Mouse (Mus musculus): ENCODE data around the gene Prdx6b.

Gene Prdx6b

DNA sequence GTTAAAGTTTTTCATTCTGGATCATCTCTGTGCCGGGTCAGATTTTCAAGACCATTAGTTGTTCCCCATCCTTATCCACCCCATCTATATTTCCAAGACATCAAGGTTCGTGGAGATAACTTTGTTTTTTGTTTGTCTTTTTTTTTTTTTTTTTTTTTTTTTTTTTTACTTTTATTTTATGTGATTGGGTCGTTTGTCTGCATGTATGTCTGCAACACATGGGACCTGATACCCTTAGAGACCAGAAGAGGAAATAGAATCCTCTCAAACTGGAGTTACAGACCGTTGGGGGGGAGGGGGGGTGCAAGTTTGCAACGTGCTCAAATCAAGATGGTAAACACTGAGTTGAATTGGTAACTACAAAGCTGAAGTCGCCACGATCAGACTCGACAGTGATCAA lies at the start of gene Prdx6b:
Gene Prdx6b (plus strand): TSS at position 301 of the 400 bp plus-strand sequence.
- no peak for DNase-seq

DNA sequence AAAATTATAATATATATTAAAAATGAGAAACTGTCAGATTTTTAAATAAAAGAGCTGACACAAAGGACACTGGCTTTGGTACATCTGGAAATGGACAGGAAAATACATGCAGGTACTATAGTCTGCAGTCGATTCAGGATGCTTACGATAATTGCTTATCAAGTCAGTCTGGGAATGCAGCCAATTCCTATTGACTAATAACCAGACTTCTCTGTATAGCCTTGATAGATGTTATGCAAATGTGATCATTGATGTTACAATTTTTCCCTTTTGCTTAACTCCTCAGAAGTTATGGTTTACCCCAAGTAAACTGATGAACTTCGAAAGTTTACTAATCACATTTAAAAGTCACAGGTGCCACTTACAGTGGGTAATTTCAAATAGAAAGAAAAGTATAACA lies 44.8 kb upstream of the Prdx6b start:
- no peak for DNase-seq

DNA sequence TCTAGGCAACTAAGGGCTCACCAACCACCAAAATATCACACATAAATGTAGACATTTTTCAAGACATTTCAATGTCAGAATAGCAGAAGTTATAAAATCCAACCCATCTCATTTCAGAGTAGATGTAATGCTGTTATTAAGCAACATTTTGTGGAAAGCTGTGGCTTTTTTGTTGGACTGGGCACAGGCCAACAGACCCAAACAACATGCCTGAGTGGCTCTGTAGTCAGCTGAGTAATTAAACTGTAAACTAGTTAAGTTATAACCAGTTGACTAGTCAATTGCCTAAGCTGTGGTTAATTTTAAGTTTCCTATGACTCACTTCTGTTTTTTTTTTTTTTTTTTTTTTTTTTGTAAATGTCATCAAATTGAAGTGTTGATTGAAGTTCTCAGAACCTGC lies 44.4 kb upstream of the Prdx6b start:
- DNase-seq, result no peak

DNA sequence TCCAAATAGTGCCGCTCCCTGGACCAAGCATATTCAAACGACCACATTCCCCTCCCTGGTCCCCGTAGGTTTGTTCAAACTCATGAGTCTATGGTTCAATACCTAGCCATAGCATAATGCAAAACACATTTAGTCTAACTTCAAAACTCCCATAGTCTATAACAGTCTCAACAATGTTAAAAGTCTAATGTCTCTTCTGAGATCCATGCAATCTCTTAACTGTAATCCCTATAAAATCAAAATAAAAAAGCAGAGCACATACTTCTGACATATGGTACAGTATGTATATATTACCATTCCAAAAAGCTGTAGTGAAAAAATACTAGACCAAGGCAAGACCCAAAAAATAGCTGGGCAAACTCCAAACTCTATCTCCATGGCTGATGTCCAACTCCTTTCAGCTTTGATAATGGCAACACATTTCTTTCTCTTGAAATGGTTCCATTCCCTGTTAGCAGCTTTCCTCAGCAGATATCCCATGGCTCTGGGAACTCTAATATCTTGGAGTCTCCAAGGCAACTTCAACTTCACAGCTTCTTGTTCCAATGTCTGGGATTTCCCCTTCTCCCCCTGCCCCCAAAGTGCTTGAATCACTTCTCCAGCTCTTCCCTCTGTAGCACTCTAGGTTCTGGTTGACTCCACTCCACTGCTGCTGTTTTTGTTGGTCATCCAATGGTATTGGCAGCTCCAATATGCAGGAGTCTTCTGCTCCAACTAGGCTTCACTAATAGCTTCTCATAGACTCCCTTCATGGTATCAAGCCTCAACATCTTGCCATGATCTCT lies 32.2 kb upstream of the Prdx6b start:
- DNase-seq, result no peak

DNA sequence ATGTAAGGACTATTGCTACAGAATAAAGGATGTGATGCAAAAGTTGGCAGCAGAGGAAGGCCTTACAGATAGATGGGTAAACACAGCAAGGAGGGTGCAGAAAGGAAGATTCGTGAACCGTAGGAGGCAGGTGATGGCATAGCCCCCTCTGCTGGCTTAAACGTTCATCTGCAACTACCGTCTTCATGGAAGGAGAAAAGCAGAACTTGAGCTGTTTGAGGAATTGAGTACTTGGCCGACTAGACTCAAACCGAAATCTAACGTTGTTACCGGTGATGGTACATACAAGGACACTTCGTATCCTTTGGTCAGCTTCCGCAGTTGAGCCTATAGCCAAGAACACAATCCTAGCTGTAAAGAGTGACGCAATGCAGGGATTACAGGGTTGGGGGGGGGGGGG lies 25.4 kb upstream of the Prdx6b start:
- peak; percentile 63 for DNase-seq

DNA sequence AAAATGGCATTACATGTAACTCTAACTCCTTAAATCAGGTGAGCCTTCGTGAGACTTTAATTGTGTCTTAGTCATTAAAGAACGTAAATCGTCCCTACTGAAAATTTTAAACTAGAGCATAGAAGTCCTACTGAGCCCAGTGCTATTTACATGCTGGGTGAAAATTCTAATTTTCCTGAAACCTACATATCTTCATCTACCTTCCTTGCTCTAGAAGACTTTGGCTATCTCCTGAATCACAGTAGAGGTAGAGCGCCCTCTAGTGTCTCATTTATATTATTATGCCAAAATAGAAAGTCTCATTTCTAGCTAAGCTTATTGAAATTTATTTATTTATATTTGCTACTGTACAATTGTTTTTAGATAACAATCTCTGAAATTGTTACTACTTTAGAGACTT lies 24.2 kb upstream of the Prdx6b start:
- DNase-seq, result peak; percentile 9

DNA sequence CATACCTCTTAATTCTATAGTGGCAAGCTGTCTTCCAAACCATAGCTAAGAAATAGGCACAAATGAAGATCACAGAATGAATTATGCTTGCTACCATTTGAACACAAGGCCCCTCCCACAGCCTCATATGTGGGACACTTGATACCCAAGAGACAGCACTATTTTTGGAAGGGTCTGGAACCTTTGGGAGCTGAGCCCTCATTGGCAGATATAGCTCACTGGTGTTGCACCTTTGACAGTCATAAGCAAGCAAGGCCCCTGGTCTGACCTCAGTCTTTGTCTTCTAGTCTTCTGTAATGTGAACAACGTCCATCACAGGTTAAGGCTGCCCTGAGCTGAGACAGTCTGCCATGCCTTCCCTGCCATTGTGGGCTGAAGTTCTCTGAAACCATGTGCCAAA lies 20.8 kb upstream of the Prdx6b start:
- DNase-seq, result no peak

DNA sequence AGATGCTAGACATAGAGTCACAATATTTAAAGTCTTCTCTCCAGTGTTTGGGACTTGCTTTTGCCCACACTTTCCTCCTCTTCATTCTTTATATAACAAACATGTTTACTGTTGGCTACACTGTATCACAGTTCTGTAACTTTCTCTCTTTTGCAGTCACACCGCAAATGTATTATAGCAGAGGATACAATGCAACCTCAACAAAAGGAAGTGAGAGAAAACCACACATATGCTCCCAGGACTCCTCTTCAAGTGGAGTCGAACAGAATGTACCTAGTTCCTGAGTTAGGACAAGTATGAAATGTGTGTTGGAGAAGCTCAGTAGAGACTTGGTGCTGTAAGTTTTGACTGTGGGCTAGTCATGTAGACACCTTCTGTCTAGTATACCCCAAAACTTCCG lies 19.2 kb upstream of the Prdx6b start:
- no peak for DNase-seq

DNA sequence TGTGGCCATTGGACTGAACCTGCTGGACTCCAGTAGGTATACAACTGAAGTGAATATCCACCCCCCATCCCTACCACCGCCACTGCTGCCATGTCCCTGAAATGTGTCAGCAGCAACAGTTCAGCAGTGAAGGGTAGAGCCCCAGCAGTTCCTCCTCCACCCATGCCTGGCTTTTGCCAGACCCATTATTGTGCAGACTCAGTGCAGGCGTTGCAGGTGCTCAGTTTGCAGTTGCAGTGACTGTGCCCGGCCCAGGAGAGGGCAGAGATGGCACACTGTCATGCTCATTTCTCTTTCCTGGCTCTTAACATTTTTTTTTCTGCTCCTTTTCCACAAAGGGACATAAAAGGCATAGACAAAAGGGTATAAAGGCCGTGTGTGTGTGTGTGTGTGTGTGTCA lies 18.5 kb upstream of the Prdx6b start:
- DNase-seq, result no peak

DNA sequence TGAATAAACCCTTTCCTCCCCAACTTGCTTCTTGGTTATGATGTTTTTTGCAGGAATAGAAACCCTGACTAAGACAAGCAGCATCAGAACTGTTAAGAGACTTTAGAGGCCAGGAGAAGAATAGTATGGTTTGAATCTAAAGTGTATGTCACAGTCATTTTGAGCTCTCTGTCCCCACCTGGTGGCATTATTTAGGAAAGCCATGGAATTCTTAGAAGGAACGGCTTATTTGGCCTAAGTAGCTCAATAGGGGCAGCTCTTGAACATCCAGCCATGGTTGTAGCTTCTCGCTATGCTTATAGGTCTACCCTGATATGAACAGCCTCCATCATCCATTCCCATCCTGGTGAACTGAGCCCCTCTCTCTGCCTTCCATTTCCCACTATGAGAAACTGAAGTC lies 17.1 kb upstream of the Prdx6b start:
- DNase-seq, result peak; percentile 39

DNA sequence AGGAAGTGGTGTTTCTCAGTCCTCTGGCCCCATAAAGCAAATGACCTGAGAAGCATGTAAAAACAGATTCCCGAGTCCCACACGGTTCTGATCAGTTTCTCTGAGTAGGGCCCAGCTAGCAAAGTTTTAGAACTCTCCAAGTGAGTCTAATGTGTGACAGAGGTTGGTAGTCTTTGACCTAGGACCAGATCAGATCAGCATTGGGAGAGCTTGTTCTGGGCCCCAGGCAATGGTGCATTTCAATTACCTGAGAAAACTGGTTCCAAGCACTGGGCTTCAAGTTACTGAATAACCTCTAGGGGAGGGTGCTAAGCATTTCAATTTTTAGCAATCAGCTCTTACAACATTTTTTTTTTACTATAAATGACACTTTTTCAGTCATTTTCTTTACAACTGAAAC lies 10.1 kb upstream of the Prdx6b start:
- no peak for DNase-seq

DNA sequence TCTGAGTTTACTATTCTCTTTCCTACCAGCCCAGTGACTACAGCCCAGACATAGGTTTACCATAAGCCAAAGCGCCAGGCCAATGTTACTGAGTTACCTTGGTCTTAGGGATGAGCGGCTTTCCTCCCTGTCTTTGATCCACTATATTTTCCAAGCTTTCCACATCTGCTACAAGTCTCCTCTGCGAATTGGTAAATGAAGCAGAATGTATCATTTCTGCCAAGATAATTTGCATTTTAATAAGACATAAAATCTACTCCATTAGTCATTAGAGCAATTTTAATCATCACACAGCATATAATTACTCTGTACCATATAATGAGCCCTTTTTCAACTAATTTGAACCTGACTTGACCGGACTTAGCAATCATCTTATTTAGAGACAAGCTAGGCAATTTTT lies 5.9 kb upstream of the Prdx6b start:
- no peak for DNase-seq

DNA sequence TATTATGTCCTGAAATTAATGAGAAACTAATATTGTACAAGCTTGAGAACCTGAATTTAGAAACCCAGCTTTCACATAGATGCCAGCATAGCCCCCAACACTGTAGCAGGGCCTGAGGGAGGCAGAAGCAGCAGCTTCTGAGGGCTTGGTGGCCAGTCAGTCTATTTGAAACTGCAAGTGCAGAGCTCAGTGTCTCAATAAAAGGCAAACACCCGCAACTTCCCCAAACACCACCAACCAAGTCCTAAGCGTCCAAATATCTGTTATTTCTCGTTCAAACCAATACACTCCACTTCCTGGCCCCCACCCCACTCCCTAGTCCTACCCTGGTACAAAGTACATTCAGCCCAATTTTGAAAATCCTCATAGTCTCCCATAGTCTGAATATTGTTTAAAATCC lies 6.1 kb downstream of the Prdx6b start:
- no peak for DNase-seq

DNA sequence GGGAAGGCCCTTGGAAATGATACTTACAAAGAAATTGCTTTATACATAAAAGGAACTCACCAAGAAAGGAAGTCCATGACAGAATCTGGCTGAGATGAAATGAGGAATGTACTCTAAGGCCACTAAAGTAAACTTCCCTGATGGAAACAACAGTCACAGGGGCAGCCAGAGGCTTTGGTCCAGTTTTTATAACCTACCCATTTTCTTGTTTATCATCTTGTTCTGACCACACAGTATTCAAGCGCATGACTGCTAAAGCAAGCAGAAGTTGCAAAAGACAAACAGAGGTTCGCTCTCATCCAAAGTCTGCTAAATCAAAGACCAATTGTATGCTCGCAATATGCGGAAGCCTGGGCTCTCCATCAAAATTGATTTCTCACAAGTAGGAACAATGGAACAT lies 8.5 kb downstream of the Prdx6b start:
- DNase-seq, result no peak

DNA sequence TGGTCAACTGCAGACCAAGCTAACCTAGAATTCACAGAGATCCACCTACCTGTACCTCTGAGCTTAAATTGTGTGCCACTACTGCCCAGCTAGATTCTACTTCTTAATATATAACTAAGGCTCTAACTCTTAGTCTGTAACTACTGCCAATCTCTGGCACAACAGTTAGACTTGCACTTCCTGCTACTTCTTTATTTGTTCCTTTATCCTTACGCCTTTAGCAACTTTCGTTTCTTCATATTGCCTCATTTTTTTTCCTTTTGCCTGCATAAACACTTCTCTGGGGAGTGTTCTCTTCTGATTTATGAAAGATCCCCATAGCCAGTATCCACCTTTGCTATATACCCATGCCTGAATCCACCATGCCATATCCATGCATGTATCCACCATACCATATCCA lies 11.7 kb downstream of the Prdx6b start:
- no peak for DNase-seq

DNA sequence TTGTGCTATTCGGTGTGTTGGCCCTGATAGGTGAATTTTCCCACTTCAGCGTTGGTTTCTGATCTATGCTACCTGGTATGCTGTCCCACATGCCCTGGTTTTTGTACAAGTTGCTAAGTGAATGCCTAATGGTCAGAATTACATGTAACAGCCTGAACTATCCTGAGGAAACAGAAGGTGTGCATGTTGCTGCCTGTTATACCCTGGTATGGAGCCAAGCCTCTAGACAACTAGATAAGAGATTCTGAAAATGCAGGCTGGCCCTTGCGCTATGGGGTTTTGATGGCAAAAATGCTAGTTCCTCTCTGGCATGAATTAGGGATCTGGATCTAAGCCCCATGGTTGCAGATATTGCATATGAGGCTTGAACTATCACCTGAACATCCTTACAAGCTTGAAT lies 15.4 kb downstream of the Prdx6b start:
- DNase-seq, result no peak

DNA sequence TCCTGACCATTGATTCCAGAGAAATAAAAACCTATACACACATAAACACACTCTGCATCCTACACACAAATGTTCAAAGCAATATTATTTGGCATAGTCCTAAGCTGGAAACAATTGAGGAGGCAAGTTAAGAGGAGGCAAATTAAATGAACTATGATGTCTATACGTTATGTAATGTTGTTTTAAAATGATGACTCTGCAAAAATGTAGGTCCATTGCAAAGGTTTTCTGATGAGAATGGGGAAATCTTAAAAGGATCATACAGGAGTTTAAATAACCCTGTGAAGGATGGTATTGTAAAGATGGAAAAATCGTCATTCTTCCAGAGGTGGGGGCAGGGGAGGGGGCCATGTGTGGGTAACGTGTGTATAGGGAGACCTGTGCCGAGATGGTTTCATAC lies 17.5 kb downstream of the Prdx6b start:
- no peak for DNase-seq

DNA sequence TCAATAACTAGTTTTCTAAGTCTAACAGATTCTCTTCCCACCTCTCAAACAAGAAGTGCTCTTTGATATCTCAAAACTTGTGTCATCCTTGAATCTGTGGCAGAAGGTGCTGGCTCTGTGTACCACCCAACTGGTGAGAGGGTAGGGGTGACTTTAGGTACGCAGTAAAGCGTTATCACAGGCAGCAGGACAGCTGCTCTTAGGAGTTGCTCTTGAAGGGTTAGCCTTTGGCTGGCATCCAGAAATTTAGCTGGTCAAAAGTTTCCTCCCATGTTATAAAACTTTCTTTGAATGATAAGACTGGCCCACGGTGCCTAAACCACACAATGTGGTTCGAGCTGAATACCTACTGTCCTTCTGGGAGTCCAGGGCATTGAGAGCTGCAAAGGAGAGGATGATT lies 18.5 kb downstream of the Prdx6b start:
- DNase-seq, result no peak

DNA sequence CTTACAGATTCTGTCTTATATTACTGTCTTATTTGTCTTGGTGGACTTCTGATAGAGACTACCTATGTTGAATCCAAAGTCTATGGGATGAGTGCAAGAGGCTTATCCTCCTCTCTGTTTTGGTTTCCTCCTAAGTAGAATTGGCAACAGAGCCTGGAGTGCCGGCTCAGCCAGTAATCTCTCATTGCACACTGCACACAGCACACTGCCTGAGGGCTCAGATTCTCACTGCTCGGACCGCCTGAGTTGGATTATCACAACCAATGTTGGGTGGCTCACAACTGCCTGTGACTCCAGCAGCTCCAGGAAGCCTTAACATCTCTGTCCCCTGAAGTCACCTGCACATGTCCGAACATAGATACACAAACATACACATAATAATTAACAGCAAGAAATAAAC lies 19.1 kb downstream of the Prdx6b start:
- DNase-seq, result no peak

DNA sequence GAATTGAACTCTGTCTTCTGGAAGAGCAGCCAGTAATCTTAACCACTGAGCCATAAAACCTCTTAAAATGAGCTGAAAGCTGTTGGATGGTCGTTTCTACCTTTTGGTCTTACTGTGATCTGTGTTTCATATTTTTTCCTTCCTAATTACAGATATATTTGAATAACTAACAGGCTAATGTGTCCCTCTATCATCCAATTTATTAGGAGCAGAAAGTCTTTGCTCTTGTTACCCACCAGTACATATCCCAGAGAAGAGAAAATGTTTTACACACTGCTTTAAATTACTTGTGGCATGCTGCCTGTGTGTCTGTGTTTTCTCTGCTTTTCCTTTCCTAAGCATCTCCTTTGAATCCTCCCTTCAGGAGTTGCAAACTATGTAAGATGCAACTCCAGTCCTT lies 21.9 kb downstream of the Prdx6b start:
- no peak for DNase-seq

DNA sequence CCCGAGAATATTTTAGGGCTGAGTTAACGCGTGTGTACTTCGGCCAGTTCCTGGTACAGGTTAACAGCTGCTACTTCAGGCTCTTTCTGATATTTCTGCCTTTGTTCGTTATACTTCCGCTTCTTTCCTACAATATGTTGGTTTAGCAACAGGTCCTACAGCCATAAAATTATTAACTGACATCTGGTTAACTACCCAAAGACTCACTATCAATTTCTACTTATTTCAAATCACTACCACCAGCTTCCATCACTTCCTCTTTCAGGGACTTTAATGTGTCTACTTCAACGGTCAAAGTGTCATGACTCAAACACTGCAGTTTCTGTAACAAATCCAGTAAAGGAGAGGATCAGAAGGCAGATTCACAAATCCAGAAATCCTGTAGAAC lies 22.6 kb downstream of the Prdx6b start:
- no peak for DNase-seq

DNA sequence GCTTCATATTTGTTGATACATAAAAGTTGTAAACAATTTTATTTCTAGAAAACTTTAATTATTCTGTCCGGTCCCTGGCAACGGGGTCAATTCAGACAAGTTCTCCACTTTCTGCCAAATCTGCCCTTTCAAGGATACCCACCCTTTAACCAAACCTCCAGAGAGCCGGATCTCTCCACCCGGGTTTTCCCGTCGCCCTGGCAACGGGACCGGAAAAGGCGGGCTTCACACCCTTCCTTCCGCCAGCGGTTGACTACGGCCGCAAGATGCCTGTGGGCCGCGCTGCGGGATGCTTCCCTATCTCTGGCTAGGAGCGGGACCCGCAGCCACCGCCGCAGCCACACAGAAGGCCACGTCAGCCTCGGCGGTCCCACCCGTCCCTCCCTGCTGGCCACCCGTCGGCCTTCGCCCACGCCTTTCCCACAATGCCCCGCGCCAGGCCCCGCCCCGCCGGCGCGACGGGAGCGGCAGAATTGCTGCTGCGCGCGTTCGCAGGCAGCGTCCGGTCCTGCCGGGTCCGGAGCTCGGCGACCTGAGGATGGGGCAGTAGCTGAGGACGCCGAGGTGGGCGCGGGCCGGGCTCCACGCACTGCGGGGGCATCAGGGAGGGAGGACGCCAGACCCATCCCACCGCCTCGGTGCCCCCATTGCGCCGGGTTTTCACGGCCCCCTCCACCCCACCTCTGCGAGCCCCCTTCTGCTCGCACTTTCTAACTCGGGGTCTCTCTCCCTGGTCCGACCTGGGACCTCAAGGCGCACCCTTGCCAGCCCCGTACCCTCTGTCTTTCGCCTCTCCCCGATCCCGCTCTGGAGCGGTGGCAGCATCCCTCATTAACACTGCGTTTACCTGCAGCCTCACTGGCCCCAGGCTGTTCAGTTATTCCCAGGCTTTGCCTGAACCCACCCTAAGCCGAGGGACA lies 23.2 kb downstream of the Prdx6b start, which contains the start of gene Dnajc10:
Gene Dnajc10 (plus strand): TSS at position 225 of the 920 bp plus-strand sequence.
- DNase-seq, result peak; percentile 92

DNA sequence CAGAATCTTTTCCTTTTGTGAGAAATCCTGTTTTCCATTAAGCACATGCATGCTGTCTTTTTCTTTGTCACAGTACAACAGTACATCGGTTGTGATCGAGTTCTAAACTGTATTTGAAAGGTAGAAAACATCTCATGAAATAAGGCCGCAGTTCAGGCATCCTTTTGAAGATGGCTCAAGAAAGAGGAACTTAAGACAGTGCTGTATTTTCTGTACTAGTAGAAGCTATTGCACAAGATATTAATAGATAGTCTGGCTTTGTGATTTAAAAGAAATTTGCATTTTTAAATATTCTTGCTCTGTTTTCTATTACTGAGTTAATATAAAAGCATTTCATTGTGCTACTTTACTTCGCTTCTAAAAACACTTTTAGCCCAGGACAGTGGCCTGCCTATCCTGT lies 30.6 kb downstream of the Prdx6b start:
- no peak for DNase-seq

DNA sequence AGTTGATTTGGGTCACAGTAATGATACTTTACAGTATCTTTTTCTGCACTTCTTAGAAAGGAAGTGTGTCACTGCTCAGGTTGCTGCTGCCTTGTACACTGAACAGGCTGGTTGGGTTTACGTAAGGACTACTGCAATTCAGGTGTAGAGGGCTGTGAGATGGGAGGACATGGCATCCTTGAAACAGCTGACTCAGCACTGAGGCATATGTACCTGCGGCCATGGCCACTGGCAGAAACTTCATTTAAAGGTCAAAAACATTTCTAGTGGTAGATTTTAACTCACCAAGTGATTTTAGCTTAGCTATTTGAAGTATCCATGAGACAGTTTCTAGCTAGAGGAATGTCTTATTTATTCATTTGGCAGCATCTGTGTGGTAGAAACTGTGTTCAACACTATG lies 33.5 kb downstream of the Prdx6b start:
- DNase-seq, result no peak
